Mouse (Mus musculus): ENCODE measurements at regions not wholly inside any gene's neighbourhood (a gene's known extent, or its start where the extent isn't known, plus 50 kb on each side); places are given as distances from the start of the nearest gene placed in this dataset.

DNA sequence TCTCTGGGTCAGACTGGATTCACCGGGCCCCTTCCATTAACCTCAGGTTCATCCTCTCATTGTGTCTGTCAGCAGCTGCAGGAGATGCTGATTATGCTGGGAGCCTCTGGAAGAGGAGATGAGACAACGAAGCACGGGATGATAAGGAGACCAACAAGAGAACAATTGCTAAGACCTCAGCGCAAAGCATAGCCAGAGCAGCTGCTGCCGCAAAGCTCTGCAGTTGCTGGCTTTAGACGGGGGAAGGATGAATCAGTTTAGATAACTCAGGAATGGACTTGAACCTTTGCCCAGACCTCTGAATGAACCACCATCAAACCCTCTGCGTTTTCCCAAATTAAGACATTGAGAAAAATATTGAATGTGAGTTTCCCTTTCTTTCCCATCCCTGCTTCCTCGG, 282.7 kb upstream of the Lyplal1 start:
- Histone ChIP-seq H3K4me3 (ENCODE audit: insufficient read depth, low read length) (no peak overlapping the region), H3K4me1 (ENCODE audit: control insufficient read depth, insufficient read depth, low read length) (no peaks in the 10 kb centered on the region), H3K27ac (ENCODE audit: insufficient read depth, low read length) (no peak overlapping the region)
- no peak for TF ChIP-seq POLR2A (IDR thresholded peaks at IDR 0.05; ENCODE audit: extremely low read depth, insufficient read depth, low read length)
- no peak for TF ChIP-seq CTCF (IDR thresholded peaks at IDR 0.05; ENCODE audit: extremely low read depth, insufficient read depth, low read length)

DNA sequence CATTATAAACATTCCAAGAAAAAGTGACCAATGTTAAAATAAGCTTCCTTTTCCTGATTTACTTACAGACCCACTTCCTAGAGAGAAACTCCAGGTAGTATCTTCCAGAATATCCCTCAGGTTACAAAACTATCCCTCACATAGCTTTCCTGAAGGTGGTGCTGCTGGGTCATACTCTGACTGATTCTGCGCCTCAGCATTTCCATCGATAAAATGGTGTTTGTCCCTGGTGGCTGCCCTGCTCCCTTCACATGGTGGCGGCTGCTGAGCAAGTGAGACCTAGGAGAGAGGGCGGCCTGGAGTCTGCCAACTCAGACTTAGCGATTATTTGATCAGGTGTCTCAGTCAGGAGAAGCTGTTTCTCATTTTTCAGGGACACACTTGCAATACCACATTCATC, 275.9 kb upstream of the Lyplal1 start:
- no peak overlapping the region for H3K4me3 ChIP-seq (ENCODE audit: insufficient read depth, low read length)
- no peak overlapping the region for H3K27ac ChIP-seq (ENCODE audit: insufficient read depth, low read length)
- no peaks in the 10 kb centered on the region for H3K4me1 ChIP-seq (ENCODE audit: control insufficient read depth, insufficient read depth, low read length)
- peak; percentile 66 for TF ChIP-seq CTCF (IDR thresholded peaks at IDR 0.05; ENCODE audit: extremely low read depth, insufficient read depth, low read length)
- TF ChIP-seq POLR2A (IDR thresholded peaks at IDR 0.05; ENCODE audit: extremely low read depth, insufficient read depth, low read length) = no peak

DNA sequence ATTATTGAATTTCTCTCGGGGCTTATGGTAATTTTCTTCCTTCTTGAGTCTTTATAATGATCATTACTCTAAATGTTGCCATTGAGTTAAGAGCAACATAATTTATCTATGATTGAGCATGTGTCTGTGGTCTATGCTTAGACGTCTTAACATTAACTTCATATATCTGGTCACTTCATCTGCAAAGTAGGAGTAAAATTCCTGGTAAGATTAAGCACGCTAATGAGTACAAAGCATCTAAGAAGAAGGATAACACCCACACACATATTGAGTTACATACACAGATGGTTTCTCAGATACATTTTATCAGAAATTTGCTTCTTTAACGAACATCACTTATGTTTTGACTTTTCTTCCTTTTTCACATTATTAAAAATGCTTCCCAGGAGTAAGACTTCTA, 267.3 kb upstream of the Lyplal1 start:
- Histone ChIP-seq H3K4me1 (ENCODE audit: control insufficient read depth, insufficient read depth, low read length) (no peaks in the 10 kb centered on the region), H3K4me3 (ENCODE audit: insufficient read depth, low read length) (no peak overlapping the region), H3K27ac (ENCODE audit: insufficient read depth, low read length) (no peak overlapping the region)
- no peak for TF ChIP-seq POLR2A (IDR thresholded peaks at IDR 0.05; ENCODE audit: extremely low read depth, insufficient read depth, low read length)
- no peak for TF ChIP-seq CTCF (IDR thresholded peaks at IDR 0.05; ENCODE audit: extremely low read depth, insufficient read depth, low read length)

DNA sequence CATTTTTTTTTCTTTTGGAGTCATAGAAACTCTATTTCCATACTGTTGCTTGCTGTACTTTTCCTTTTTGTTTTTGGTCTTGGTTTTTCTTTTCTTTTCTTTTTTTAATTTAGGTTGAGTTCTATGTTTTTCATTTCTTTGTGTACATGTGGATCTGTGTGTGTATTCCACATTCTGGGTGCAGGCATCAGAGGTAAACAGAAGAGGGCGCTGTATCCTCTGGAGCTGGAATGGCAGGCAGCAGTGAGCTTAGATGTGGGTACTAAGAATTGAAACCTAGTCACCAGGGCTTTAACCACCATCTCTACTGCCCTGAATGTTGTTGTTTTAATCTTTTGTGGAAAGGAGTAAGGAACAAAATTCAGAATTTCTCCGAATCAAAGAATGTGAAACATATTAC, 266.3 kb upstream of the Lyplal1 start:
- TF ChIP-seq POLR2A (IDR thresholded peaks at IDR 0.05; ENCODE audit: extremely low read depth, insufficient read depth, low read length) (no peak), CTCF (IDR thresholded peaks at IDR 0.05; ENCODE audit: extremely low read depth, insufficient read depth, low read length) (no peak)
- Histone ChIP-seq H3K27ac (ENCODE audit: insufficient read depth, low read length) (no peak overlapping the region), H3K4me1 (ENCODE audit: control insufficient read depth, insufficient read depth, low read length) (no peaks in the 10 kb centered on the region), H3K4me3 (ENCODE audit: insufficient read depth, low read length) (no peak overlapping the region)

DNA sequence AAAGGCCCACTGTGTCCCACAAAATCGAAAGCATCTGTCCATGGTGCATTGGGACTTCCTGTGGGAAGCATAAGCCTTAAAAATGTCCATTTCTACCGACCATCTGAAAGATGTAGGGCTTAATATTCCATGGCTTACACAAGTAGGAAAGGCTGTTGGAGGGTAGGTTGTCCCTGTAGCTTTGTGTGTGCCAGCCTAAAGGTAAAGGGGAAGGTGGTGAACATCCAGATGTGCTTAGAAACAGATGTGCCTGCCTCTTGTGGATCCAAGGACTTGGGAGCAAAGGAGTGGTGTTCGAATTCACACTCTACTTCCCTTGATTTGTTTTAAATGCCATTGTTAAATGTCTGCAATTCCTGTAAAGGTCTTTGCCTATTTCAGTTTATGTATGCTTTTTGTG, 265.9 kb upstream of the Lyplal1 start:
- Histone ChIP-seq H3K4me3 (ENCODE audit: insufficient read depth, low read length) (no peak overlapping the region), H3K4me1 (ENCODE audit: control insufficient read depth, insufficient read depth, low read length) (no peaks in the 10 kb centered on the region), H3K27ac (ENCODE audit: insufficient read depth, low read length) (no peak overlapping the region)
- no peak for TF ChIP-seq CTCF (IDR thresholded peaks at IDR 0.05; ENCODE audit: extremely low read depth, insufficient read depth, low read length)
- TF ChIP-seq POLR2A (IDR thresholded peaks at IDR 0.05; ENCODE audit: extremely low read depth, insufficient read depth, low read length) = no peak

DNA sequence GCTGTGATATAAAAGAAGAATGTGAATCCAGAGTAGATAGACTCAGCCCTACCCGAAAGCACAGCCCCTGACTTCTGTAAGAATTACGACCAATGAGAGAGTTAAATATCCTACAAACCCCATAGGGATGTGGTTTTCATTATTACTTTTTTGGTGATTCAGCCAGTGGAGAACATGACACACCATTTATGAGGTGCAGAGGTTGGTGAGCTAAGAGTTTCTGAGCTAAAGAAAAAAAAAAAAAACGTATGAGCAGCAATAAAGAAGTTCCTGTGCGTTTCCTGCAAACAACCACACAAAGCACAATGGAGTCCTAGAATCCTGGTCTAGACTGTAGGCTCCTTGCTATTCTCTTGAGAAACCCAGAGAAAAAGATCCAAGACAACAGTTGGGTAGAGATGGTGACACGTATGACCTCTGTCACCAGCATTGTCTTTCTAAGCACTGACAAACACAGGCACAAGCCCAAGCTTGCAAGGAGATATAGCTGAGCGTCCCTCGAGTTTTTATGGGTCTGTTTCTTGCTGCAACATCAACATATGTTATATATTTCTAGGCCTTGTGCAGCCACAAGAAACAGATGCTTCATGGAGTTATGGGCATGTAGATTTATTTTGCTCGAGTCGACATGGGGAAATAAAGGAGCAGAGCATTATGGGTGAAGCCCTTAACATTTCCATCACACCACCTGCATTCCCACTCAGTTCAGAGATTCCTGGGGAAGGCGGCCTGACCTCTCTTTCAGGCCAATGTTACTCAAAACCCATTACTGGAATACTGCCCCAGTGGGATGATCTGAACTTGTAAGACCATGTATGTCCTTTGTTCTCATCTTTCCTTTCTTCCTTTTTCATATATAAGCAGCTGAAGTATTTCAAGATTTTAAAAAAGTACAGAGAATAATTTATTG, 263.1 kb upstream of the Lyplal1 start:
- no peaks in the 10 kb centered on the region for H3K4me1 ChIP-seq (ENCODE audit: control insufficient read depth, insufficient read depth, low read length)
- no peak overlapping the region for H3K27ac ChIP-seq (ENCODE audit: insufficient read depth, low read length)
- TF ChIP-seq CTCF (IDR thresholded peaks at IDR 0.05; ENCODE audit: extremely low read depth, insufficient read depth, low read length) (no peak), POLR2A (IDR thresholded peaks at IDR 0.05; ENCODE audit: extremely low read depth, insufficient read depth, low read length) (no peak)
- H3K4me3 ChIP-seq (ENCODE audit: insufficient read depth, low read length) = no peak overlapping the region

DNA sequence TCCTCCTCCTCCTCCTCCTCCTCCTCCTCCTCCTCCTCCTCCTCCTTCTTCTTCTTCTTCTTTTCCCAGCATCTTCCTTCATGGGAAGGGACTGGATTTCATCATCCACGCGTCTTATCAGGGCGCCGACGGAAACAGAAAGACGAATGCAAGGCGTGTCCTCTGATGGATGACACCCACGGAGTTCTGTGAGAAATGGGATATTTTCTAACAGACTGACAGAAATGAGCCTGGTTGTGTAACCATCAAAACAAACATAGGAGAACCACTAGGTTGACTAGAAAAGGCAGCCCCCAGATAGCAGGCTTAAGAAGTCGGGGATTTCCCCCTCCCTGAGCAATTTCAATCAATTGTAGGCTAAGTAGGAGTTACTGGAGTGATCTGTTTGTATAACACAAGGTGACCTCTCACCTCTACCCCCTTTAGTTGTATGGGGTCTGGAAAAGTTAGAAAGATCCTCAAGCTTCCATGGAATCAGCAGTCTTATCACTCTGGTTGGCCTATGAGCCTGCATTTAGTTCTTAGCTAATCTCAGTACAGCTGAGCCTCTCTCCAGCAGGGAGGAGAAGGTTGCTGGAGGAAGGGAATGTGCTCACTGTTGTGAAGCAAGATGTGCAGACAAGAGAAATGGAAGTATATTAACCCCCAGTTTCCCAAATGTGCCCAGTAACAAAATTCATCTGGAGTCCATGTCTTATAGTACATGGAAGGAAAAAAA, 260.0 kb upstream of the Lyplal1 start:
- H3K4me1 ChIP-seq (ENCODE audit: control insufficient read depth, insufficient read depth, low read length) = no peaks in the 10 kb centered on the region
- H3K27ac ChIP-seq (ENCODE audit: insufficient read depth, low read length) = no peak overlapping the region
- no peak for TF ChIP-seq POLR2A (IDR thresholded peaks at IDR 0.05; ENCODE audit: extremely low read depth, insufficient read depth, low read length)
- TF ChIP-seq CTCF (IDR thresholded peaks at IDR 0.05; ENCODE audit: extremely low read depth, insufficient read depth, low read length) = no peak
- no peak overlapping the region for H3K4me3 ChIP-seq (ENCODE audit: insufficient read depth, low read length)

DNA sequence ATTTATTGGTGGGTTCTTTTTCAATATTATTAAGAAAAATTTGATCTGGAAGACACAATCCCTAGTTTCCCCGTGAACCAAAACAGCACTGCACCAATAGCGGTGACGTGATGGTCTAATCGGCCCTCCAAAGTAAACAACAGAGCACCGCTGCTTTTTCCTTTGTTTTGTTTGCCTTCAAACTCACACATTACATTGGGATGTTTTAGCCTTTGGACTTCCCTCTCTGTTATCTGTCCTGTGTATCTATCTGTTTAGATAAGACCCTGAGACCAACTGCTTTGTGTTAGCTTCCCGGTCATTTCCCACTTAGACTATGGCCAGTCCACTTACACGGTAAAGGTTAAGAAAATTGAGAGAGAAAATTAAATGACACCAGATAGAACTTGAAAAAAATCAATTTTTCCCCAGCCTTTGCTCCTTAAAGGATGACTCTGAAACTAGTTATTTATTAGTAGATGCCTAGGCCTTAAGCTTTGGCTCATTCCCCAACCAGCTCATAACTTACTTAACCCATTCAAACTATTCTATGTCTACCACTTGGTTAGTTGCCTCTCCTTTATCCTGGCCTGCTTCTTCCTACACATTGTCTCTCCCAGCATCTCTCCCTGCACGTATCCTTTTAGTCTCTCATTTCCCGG, 257.0 kb upstream of the Lyplal1 start:
- no peaks in the 10 kb centered on the region for H3K4me1 ChIP-seq (ENCODE audit: control insufficient read depth, insufficient read depth, low read length)
- TF ChIP-seq CTCF (IDR thresholded peaks at IDR 0.05; ENCODE audit: extremely low read depth, insufficient read depth, low read length) = no peak
- TF ChIP-seq POLR2A (IDR thresholded peaks at IDR 0.05; ENCODE audit: extremely low read depth, insufficient read depth, low read length) = no peak
- H3K4me3 ChIP-seq (ENCODE audit: insufficient read depth, low read length) = no peak overlapping the region
- H3K27ac ChIP-seq (ENCODE audit: insufficient read depth, low read length) = no peak overlapping the region

DNA sequence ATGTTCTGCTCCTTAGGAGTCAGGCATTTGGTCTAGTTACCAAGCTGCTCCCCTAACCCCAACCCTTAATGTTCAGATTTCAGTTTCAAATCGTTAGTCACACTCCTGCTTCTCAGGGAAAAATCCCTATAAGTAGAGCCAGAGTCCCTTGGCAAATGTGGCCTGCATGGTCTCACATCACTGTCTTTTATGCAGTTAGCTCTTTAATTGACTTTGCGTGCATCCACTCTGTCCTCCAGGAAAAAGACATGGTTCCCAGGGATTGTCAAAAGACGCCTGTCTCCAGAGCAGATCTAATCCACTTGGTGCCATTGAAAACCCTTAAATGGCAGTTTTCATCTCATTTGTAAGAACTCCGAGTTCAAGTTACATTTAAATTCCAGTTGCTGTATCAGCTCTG, 256.3 kb upstream of the Lyplal1 start:
- TF ChIP-seq CTCF (IDR thresholded peaks at IDR 0.05; ENCODE audit: extremely low read depth, insufficient read depth, low read length) = no peak
- Histone ChIP-seq H3K4me3 (ENCODE audit: insufficient read depth, low read length) (no peak overlapping the region), H3K4me1 (ENCODE audit: control insufficient read depth, insufficient read depth, low read length) (no peaks in the 10 kb centered on the region), H3K27ac (ENCODE audit: insufficient read depth, low read length) (no peak overlapping the region)

Measured in cortical plate, adult 2 months (tissue).